Mouse (Mus musculus) spleen, postnatal 4 days (tissue): ENCODE results near the gene Ttf2.
A peak's percentile ranks its signal among the peaks of the same experiment; 100 is the strongest.

Experiments used
- DNase-seq, 2 experiments: peaks; one replicate each; pipeline ENCODE4 v3.0.0; 2022; ENCODE audit warnings: low spot score in 2 of 2

Ttf2 gene

DNA sequence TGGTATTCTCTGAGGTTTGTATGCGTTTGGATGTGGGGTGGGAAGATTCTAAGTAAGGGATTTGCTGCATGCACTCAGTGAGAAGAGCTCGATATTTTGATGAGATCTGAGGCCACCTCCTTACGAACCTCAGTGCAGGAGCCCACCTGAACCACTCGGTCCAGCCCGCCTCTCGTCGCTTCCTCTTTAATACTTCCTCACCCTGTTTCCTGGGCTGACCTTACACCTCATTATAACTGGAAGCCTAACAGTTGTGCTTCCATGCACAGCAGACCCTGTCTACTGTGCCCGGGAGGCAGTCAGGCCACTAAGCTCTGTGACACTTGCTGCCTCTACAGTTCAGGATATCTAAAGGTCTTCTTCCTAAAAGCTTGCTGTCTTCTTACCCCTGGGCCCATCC is 9.8 kb upstream of the Ttf2 start:
- no peak for DNase-seq

GRCm38 (mm10) chr3:100973906-100974305 is 4.4 kb upstream of the Ttf2 start:
- DNase-seq: no peak

GRCm38 (mm10) chr3:100963849-100964542 is 5.5 kb downstream of the Ttf2 start:
- no peak for DNase-seq

GRCm38 (mm10) chr3:100961501-100961900 is 8.0 kb downstream of the Ttf2 start:
- DNase-seq: no peak

DNA sequence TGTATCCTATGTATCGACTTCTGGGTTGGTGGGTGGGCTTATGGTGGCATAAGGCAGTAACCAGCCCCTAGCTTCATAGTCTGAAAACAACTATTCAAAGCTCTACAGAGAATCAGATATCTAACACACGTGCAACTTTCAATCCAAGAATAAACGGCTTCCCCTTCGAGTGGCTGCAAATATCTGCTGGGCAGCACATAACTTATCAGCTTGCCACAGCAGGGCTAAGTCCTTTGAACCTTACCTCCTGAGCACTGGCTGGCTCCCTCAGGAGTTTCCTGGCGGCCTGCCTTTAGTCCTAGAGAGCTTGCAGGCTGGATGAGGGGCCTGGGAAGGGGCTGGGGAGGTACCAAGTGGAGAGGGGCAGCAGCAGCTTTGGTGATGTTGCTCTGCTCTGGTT is 8.5 kb downstream of the Ttf2 start:
- no peak for DNase-seq

DNA sequence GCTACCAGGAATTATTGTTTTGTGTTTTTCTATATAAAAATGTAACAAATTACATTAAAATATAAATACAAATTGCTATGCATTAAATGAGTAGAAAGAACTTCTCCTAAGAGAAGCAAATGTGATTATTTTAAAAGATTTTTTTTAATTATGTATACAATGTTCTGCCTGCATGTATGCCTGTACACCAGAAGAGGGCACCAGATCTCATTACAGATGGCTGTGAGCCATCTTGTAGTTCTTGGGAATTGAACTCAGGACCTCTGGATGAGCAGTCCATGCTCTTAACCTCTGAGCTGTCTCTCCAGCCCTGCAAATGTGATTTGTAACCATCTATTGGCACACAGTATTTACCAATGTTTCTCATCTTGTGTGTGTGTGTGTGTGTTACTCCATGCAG is 14.8 kb downstream of the Ttf2 start:
- no peak for DNase-seq

GRCm38 (mm10) chr3:100951531-100951930 is 17.9 kb downstream of the Ttf2 start:
- no peak for DNase-seq

DNA sequence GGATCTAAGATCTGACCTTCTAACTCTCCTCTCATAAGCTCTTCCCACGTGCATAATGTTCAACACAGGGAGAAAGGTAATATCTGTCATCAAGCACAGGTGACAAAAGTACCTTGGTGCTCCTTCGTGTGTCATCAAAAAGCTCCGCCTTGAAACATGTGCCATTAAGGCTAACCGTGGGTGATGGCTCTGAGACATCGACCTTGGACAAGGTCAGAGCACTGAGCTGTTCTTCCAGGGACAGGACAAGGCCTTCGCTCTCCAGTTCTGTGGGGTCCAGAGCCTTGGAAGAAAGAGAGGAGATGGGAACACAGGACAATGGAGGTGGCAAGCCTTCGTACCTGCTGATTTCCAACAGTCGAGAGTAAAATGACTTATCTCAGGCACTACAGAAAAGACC is 22.2 kb downstream of the Ttf2 start:
- DNase-seq: no peak

GRCm38 (mm10) chr3:100940496-100941037 is 28.9 kb downstream of the Ttf2 start:
- no peak for DNase-seq

- no peak for DNase-seq
Measured at GRCm38 (mm10) chr3:100938211-100938610, 31.3 kb downstream of the Ttf2 start.

- DNase-seq: no peak
Measured at GRCm38 (mm10) chr3:100936201-100936600, 33.3 kb downstream of the Ttf2 start.

DNA sequence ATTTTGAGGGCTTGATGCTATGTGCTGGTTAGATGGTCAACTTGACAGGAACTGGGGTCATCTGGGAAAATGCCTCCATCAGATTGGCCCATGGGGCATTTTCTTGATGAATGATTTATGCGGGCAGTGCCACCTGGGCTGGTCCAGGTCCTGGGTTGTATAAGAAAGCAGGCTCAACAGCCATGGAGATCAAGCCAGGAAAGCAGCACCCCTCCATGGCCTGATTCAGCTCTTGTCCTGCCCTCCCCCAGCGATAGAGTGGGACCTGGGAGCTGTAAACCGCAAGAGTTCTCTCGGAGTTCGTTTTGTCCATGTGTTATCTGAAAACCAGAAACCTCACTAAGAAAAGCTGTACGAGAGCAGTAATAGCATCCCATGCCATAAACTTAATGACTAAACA is 33.9 kb downstream of the Ttf2 start:
- DNase-seq: no peak

GRCm38 (mm10) chr3:100932077-100932944 is 37.2 kb downstream of the Ttf2 start:
- peak in 1 of 2 experiments; percentile 32 for DNase-seq

DNA sequence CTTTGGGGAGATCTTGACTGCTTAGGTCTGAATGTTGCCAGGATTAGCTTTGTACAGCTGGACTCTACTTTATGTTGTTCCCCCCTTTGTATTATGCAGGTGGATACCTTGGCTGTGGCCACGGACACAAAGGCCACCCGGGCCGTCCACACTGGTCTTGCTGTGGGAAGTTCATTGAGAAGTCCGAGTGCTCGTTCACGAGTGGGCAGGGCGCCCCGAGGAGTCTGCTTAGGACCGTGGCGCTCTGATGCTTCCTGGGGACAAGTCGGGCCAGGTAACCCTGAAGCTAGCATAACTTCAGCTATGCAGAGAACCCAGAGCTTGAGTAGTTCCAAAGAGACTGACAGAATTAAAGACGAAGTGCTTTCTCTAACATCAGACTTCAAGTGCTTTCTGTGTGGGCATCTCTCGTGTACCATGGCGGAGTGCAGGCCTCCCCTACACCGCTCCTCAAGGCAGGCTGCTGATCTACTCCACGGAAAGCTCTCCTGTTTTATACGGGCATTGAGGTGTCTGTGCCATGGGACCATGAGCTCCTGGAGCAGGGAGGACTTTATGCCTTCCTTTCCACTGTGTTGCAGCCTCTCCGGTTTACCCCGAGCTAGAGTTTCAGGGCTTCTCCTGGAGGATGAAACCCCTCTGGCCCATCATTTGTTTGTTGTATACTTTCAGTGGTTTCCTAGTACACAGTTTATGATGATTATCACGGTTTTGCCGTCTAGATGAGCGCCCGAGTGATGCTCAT is 38.0 kb downstream of the Ttf2 start:
- no peak for DNase-seq

DNA sequence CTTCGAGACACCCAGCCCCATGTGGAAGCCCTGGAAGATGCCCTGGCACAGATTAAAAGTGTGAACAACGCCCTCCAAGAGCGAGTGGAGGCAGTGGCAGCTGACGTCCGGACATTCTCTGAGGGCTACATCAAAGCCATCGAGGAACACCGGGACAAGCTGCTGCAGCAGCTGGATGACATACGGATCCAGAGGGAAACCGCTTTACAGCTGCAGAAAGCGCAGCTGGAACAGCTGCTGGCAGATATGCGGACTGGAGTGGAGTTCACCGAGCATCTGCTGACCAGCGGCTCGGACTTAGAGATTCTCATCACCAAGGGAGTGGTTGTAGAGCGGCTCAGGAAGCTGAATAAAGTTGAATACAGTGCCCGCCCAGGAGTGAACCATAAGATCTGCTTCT is 44.3 kb downstream of the Ttf2 start:
- DNase-seq: no peak

DNA sequence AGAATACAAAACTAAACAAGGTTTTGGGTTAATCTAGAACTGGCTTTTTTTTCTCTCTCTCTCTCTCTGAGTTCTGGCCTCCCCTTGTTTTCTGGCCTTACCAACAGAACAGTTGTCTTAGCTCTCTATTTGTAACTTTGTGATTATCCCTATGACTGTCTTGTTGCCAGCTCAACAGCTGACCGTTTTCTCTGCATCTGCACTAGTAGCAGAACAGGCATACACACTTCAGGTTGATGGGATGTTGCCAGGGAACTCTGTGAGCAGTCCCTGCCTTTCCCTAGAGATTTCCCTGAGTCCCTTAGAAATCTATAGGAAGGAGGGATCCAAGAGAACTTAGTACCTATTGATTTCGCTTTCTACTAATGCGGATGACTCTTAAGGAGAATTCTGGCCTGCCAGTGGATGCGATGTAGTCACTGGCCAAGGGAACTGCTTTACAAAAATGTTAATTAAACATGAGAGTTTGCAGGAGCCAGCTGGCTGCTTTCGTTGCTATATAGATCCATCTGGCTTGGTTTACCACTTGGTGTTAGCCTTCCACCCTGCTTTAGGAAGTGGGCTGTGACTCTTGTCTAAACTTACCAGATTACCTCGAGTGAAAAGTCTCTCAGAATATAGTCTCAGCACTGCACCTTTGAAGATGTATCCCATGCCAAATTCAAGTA is 45.3 kb downstream of the Ttf2 start:
- no peak for DNase-seq

DNA sequence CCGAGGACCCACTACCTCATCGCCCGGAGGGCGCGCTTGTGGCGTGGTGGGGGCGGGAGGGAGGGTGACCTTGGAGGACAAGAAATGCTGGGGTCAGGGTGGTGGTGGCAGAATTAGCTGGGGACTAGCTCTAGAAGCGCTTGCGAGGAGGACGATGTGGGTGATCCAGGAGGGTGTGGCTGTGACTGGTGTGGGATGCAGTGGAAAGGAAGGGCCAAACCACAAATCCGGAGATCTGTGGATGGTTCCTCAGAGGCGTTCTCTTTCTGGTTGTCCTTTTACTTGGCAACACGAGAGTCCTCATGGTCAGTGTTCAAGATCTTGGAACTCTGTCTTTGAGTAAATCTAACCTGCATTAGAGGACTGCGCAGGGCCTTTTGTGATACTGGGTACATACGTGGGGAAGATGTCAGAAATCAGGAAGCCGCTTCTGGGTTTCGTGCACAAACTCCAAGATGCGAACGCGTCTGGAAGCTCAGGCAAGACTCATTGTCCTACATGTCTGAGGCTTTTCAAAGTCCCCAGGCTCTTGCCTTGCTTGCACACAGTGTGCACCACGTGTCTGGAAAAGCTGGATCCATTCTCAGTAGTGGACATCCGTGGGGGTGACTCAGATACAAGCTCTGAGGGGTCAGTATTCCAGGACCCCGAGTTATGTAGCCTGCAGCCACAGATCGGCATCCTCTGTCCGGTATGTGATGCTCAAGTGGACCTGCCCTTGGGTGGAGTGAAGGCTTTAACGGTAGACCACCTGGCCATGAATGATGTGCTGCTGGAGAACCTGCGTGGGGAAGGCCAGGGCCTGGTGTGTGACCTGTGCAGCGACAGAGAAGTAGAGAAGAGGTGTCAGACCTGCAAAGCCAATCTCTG is 46.7 kb downstream of the Ttf2 start:
- DNase-seq: no peak

GRCm38 (mm10) chr3:100921825-100922505 is 47.5 kb downstream of the Ttf2 start, which contains the start of gene Trim45:
TSS of gene Trim45 (plus strand) at chr3:100922202.
- DNase-seq: peak; percentile 92 to 95

DNA sequence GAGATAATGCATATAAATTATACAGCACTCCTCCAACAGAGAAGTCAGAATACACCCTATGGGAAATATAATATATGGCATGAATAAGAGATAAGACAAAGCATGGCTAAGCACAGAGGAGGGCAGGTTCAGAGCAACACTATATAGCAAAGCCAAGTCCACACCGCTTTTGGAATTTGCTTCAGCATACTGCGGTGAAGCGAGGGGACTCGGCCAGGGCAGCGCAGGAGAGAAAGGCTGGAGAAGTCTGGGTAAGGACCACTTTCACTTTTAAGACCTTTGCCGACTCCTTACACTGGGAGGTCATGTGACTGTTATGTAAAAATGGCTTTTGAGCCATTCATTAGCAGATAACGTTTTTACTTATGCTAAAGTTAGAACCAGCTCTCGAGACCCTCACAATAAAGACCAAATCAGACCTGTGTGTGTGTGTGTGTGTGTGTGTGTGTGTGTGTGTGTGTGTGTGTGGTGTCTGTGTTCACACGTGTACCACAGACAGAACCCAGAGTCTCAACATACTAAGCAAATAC is 48.8 kb downstream of the Ttf2 start:
- DNase-seq: no peak

DNA sequence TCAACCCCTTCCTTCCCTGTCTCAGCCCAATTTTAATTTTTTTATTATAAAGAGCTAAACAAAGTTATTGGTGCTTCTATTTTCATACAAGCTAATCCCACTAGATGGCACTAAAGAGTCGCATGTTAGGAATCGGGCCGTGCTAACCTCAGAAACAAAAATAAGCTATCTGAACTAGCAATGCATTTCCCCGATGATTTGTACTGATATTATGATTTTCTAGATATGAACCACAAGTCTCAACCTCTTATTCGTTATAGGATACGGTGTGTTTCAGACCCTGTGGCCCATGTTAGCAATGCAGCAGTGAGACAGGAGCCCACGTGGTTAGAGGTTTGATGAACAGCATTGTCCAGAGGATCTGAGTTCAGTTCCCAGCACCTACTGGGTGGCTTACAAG is 52.6 kb downstream of the Ttf2 start:
- no peak for DNase-seq
